Mouse (Mus musculus): ENCODE results near the gene Hhat. TPM values are rescaled to one million over a fixed set of nuclear protein-coding genes. Genes with fewer than 3 reads are reported as not detected.

Gene Hhat
- polyA plus RNA-seq, 1 experiment from 2014 or later = 3.6 TPM

- DNase-seq (ENCODE audit: low spot score) (peak; percentile 82), ATAC-seq (ENCODE audit: low FRiP score, low TSS enrichment) (0 out of 2 replicates have a peak, but pooled peaks have one; percentile 42)
- Histone ChIP-seq H3K9ac (ENCODE audit: low read length) (no peak overlapping the region), H3K4me3 (ENCODE audit: low read depth, low read length) (no peak overlapping the region), H3K4me2 (replicated peaks; ENCODE audit: low read depth) (no peak overlapping the region), H3K9me3 (ENCODE audit: control insufficient read depth, low read length) (no peaks in the 10 kb centered on the region), H3K27ac (replicated peaks) (no peak overlapping the region), H3K27me3 (ENCODE audit: control insufficient read depth, insufficient read depth, low read length) (no peaks in the 10 kb centered on the region), H3K4me1 (replicated peaks; ENCODE audit: control insufficient read depth, insufficient read depth) (no peaks in the 10 kb centered on the region), H3K36me3 (ENCODE audit: control insufficient read depth, insufficient read depth, low read length) (no peaks in the 10 kb centered on the region)
- TF ChIP-seq EP300 (optimal IDR thresholded peaks at IDR 0.05) (no peak), CTCF (IDR thresholded peaks at IDR 0.05; ENCODE audit: low read depth) (peak; percentile 85)
- WGBS = 47% methylated on average over 2 of the region's 2 CpGs
These were observed 172.6 kb downstream of the Hhat start for GRCm38 (mm10) chr1:192598380-192598779.

GRCm38 (mm10) chr1:192595426-192595825, 175.6 kb downstream of the Hhat start:
- H3K4me3 ChIP-seq (ENCODE audit: low read depth, low read length) = no peak overlapping the region
- H3K9me3 ChIP-seq (ENCODE audit: control insufficient read depth, low read length) = no peaks in the 10 kb centered on the region
- DNase-seq (ENCODE audit: low spot score) = no peak
- no peaks in the 10 kb centered on the region for H3K4me1 ChIP-seq (replicated peaks; ENCODE audit: control insufficient read depth, insufficient read depth)
- no peaks in the 10 kb centered on the region for H3K27me3 ChIP-seq (ENCODE audit: control insufficient read depth, insufficient read depth, low read length)
- 66% methylated on average over 4 of the region's 4 CpGs for WGBS
- H3K9ac ChIP-seq (ENCODE audit: low read length) = no peak overlapping the region
- no peak overlapping the region for H3K27ac ChIP-seq (replicated peaks)
- ATAC-seq (ENCODE audit: low FRiP score, low TSS enrichment) = no peak
- no peaks in the 10 kb centered on the region for H3K36me3 ChIP-seq (ENCODE audit: control insufficient read depth, insufficient read depth, low read length)
- no peak overlapping the region for H3K4me2 ChIP-seq (replicated peaks; ENCODE audit: low read depth)
- TF ChIP-seq EP300 (optimal IDR thresholded peaks at IDR 0.05) = no peak
- TF ChIP-seq CTCF (IDR thresholded peaks at IDR 0.05; ENCODE audit: low read depth) = no peak

GRCm38 (mm10) chr1:192593492-192593891, 177.5 kb downstream of the Hhat start:
- WGBS = 54% methylated on average over 3 of the region's 3 CpGs
- ATAC-seq (ENCODE audit: low FRiP score, low TSS enrichment) = no peak

GRCm38 (mm10) chr1:192587451-192587850, 183.6 kb downstream of the Hhat start:
- no peaks in the 10 kb centered on the region for H3K36me3 ChIP-seq (ENCODE audit: control insufficient read depth, insufficient read depth, low read length)

More at GRCm38 (mm10) chr1:192593492-192593891, 177.5 kb downstream of the Hhat start:
- no peak overlapping the region for H3K4me3 ChIP-seq (ENCODE audit: low read depth, low read length)
- H3K4me1 ChIP-seq (replicated peaks; ENCODE audit: control insufficient read depth, insufficient read depth) = no peaks in the 10 kb centered on the region
- no peak for DNase-seq (ENCODE audit: low spot score)
- no peaks in the 10 kb centered on the region for H3K27me3 ChIP-seq (ENCODE audit: control insufficient read depth, insufficient read depth, low read length)
- no peaks in the 10 kb centered on the region for H3K9me3 ChIP-seq (ENCODE audit: control insufficient read depth, low read length)
- no peak overlapping the region for H3K9ac ChIP-seq (ENCODE audit: low read length)
- no peak overlapping the region for H3K4me2 ChIP-seq (replicated peaks; ENCODE audit: low read depth)
- H3K36me3 ChIP-seq (ENCODE audit: control insufficient read depth, insufficient read depth, low read length) = no peaks in the 10 kb centered on the region
- no peak overlapping the region for H3K27ac ChIP-seq (replicated peaks)
- TF ChIP-seq CTCF (IDR thresholded peaks at IDR 0.05; ENCODE audit: low read depth) (no peak), EP300 (optimal IDR thresholded peaks at IDR 0.05) (no peak)

GRCm38 (mm10) chr1:192585289-192585688, 185.7 kb downstream of the Hhat start:
- TF ChIP-seq CTCF (IDR thresholded peaks at IDR 0.05; ENCODE audit: low read depth) (no peak), EP300 (optimal IDR thresholded peaks at IDR 0.05) (no peak)
- Histone ChIP-seq H3K36me3 (ENCODE audit: control insufficient read depth, insufficient read depth, low read length) (no peaks in the 10 kb centered on the region), H3K27ac (replicated peaks) (no peak overlapping the region), H3K9ac (ENCODE audit: low read length) (no peak overlapping the region), H3K4me3 (ENCODE audit: low read depth, low read length) (no peak overlapping the region), H3K27me3 (ENCODE audit: control insufficient read depth, insufficient read depth, low read length) (no peaks in the 10 kb centered on the region), H3K9me3 (ENCODE audit: control insufficient read depth, low read length) (no peaks in the 10 kb centered on the region), H3K4me1 (replicated peaks; ENCODE audit: control insufficient read depth, insufficient read depth) (no peaks in the 10 kb centered on the region), H3K4me2 (replicated peaks; ENCODE audit: low read depth) (no peak overlapping the region)
- ATAC-seq (ENCODE audit: low FRiP score, low TSS enrichment) (no peak), DNase-seq (ENCODE audit: low spot score) (no peak)

More at GRCm38 (mm10) chr1:192587451-192587850, 183.6 kb downstream of the Hhat start:
- Histone ChIP-seq H3K4me1 (replicated peaks; ENCODE audit: control insufficient read depth, insufficient read depth) (no peaks in the 10 kb centered on the region), H3K27me3 (ENCODE audit: control insufficient read depth, insufficient read depth, low read length) (no peaks in the 10 kb centered on the region), H3K9ac (ENCODE audit: low read length) (no peak overlapping the region), H3K4me2 (replicated peaks; ENCODE audit: low read depth) (no peak overlapping the region), H3K27ac (replicated peaks) (no peak overlapping the region), H3K4me3 (ENCODE audit: low read depth, low read length) (no peak overlapping the region), H3K9me3 (ENCODE audit: control insufficient read depth, low read length) (no peaks in the 10 kb centered on the region)
- ATAC-seq (ENCODE audit: low FRiP score, low TSS enrichment) (no peak), DNase-seq (ENCODE audit: low spot score) (peak; percentile 5)
- TF ChIP-seq EP300 (optimal IDR thresholded peaks at IDR 0.05) (no peak), CTCF (IDR thresholded peaks at IDR 0.05; ENCODE audit: low read depth) (no peak)
- WGBS = 85% methylated on average over 9 of the region's 9 CpGs

- no peaks in the 10 kb centered on the region for H3K36me3 ChIP-seq (ENCODE audit: control insufficient read depth, insufficient read depth, low read length)
- 57% methylated on average over 2 of the region's 2 CpGs for WGBS
- H3K9ac ChIP-seq (ENCODE audit: low read length) = no peak overlapping the region
- no peaks in the 10 kb centered on the region for H3K27me3 ChIP-seq (ENCODE audit: control insufficient read depth, insufficient read depth, low read length)
- DNase-seq (ENCODE audit: low spot score) (peak; percentile 1), ATAC-seq (ENCODE audit: low FRiP score, low TSS enrichment) (no peak)
- H3K9me3 ChIP-seq (ENCODE audit: control insufficient read depth, low read length) = no peaks in the 10 kb centered on the region
- no peak overlapping the region for H3K27ac ChIP-seq (replicated peaks)
- TF ChIP-seq CTCF (IDR thresholded peaks at IDR 0.05; ENCODE audit: low read depth) = no peak
- no peak for TF ChIP-seq EP300 (optimal IDR thresholded peaks at IDR 0.05)
- H3K4me1 ChIP-seq (replicated peaks; ENCODE audit: control insufficient read depth, insufficient read depth) = no peaks in the 10 kb centered on the region
- H3K4me2 ChIP-seq (replicated peaks; ENCODE audit: low read depth) = no peak overlapping the region
- H3K4me3 ChIP-seq (ENCODE audit: low read depth, low read length) = no peak overlapping the region
These were observed 188.1 kb downstream of the Hhat start for GRCm38 (mm10) chr1:192582921-192583320.

Measured in stomach, postnatal 0 days (tissue).